Comparison of ENCODE assay signal across 8 mouse cellular contexts in the genomic region with DNA sequence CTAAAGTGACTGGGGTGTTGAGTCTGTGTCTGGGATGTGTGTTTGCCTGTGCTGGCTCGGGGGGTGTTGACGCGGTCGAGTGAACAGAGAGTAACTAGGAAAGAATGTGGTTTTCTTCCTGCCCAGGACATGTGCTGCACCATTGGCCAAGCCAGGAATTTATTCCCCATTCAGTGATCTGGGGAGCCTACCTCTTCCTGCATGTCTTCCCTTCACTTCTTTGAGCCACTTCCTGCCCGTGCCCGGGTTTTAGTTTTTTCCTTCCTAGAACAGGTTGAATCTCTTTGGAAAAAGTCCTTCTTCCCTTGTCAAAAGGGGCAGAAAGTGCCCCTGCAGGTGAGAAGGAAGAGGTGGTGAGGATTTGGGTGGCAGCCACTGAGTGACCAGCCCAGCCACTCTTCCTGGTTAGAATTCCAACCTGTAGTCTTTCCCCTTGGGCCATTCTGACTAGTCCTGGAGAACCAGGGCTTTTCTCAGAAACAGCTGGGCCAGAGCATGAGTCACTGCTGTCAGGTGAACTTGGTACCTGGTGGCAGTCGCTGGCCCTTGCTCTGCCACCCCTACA. TPM values are rescaled to one million over a fixed set of nuclear protein-coding genes. Genes with fewer than 3 reads are reported as not detected.
DNase-seq lines count a peak whose midpoint lies in the region; ATAC-seq and TF ChIP-seq lines count a peak whose summit lies in the region.

No protein-coding gene starts in this region.

- no peak for ATAC-seq in midbrain, embryonic 12.5 days (ENCODE audit: low FRiP score, low read depth)
- no peak for ATAC-seq in activated CD4-positive, CD25-positive, alpha-beta regulatory T cell, adult 4 months

- H3K36me3 ChIP-seq in liver, adult 2 months (ENCODE audit: control insufficient read depth, insufficient read depth, low read length) = peaks cover 8% of the 10 kb centered on the region
- peaks cover 24% of the 10 kb centered on the region for H3K36me3 ChIP-seq in forebrain, embryonic 10.5 days (replicated peaks)
- peaks cover 15% of the 10 kb centered on the region for H3K36me3 ChIP-seq in midbrain, embryonic 12.5 days

- peak overlapping the region; percentile 96 for H3K9ac ChIP-seq in liver, adult 2 months (ENCODE audit: low read depth, low read length)
- H3K9ac ChIP-seq in midbrain, embryonic 12.5 days (replicated peaks) = peak overlapping the region; percentile 78

- 3% methylated on average over 7 of the region's 7 CpGs for WGBS in liver, adult 2 months
- WGBS in forebrain, embryonic 10.5 days = 62% methylated on average over 7 of the region's 7 CpGs
- WGBS in midbrain, embryonic 12.5 days = 65% methylated on average over 7 of the region's 7 CpGs

- peaks cover 48% of the 10 kb centered on the region; the same call in 1 of the 2 replicates for H3K79me2 ChIP-seq in liver, adult 2 months (ENCODE audit: control insufficient read depth, insufficient read depth, low read length)

- TF ChIP-seq CTCF in liver, adult 2 months (IDR thresholded peaks at IDR 0.05; ENCODE audit: low read depth, low read length) = no peak

- peak overlapping the region; percentile 91 for H3K4me3 ChIP-seq in liver, adult 2 months (ENCODE audit: insufficient read depth, low read depth, low read length)
- peak overlapping the region; percentile 88 for H3K4me3 ChIP-seq in forebrain, embryonic 10.5 days
- H3K4me3 ChIP-seq in midbrain, embryonic 12.5 days = peak overlapping the region; percentile 72

- peak; percentile 74 for DNase-seq in liver, adult 2 months (ENCODE audit: extremely low read depth, low read depth, low spot score)
- no peak for DNase-seq in liver
- no peak for DNase-seq in forebrain, embryonic 10.5 days (ENCODE audit: extremely low spot score, low spot score)
- DNase-seq in kidney, adult 11 months = peak; percentile 63
- no peak for DNase-seq in retina, embryonic 14.5 days (ENCODE audit: low spot score)
- no peak for DNase-seq in layer of hippocampus, postnatal 25 days (ENCODE audit: extremely low spot score in 1 of 2, low spot score in 1 of 2)

- H3K9me3 ChIP-seq in forebrain, embryonic 10.5 days = no peaks in the 10 kb centered on the region
- no peaks in the 10 kb centered on the region for H3K9me3 ChIP-seq in midbrain, embryonic 12.5 days

- peak overlapping the region; percentile 77 for H3K4me2 ChIP-seq in midbrain, embryonic 12.5 days (replicated peaks)

- 0 out of 2 replicates have a peak, but pooled peaks have one; percentile 26 for TF ChIP-seq POLR2A in liver, adult 2 months (IDR thresholded peaks at IDR 0.05; ENCODE audit: extremely low read depth, insufficient read depth, low read length)

- H3K27ac ChIP-seq in liver, adult 2 months (replicated peaks; ENCODE audit: insufficient read depth, low read depth, low read length) = peak overlapping the region; percentile 95
- H3K27ac ChIP-seq in forebrain, embryonic 10.5 days = peak overlapping the region; percentile 92
- no peak overlapping the region for H3K27ac ChIP-seq in midbrain, embryonic 12.5 days (replicated peaks)

- no peaks in the 10 kb centered on the region for H3K27me3 ChIP-seq in liver, adult 2 months (ENCODE audit: control insufficient read depth, insufficient read depth, low read length)
- H3K27me3 ChIP-seq in forebrain, embryonic 10.5 days (ENCODE audit: poor library complexity, severe bottlenecking) = no peaks in the 10 kb centered on the region
- no peaks in the 10 kb centered on the region for H3K27me3 ChIP-seq in midbrain, embryonic 12.5 days

- H3K4me1 ChIP-seq in liver, adult 2 months (ENCODE audit: control insufficient read depth, insufficient read depth, low read length) = peaks cover 32% of the 10 kb centered on the region
- peaks cover 44% of the 10 kb centered on the region for H3K4me1 ChIP-seq in forebrain, embryonic 10.5 days
- peaks cover 32% of the 10 kb centered on the region for H3K4me1 ChIP-seq in midbrain, embryonic 12.5 days

RNA-seq across cellular contexts. Expression of a gene that starts 1.3 kb away (rescaled TPM):
- 10.0 and 13.6 TPM in 2 replicates for total RNA-seq in liver, adult 2 months (2014; rRNA removed)
- 19.6 and 25.0 TPM in 2 replicates for polyA plus RNA-seq in liver, adult 2 months (2012; rRNA removed)
- polyA plus RNA-seq in forebrain, embryonic 10.5 days (2016; fragmentation: Nextera tagmentation; extraction: Ambion mirVana) = 20.8 and 22.7 TPM in 2 replicates
- polyA plus RNA-seq in midbrain, embryonic 12.5 days (2016; fragmentation: Nextera tagmentation; extraction: Ambion mirVana) = 18.7 and 21.6 TPM in 2 replicates
- polyA plus RNA-seq in activated CD4-positive, CD25-positive, alpha-beta regulatory T cell, adult 4 months (2017; shearing (Covaris generic)) = 10 to 100 TPM; 27.8 to 35.2 TPM
- 10 to 100 TPM; 20.3 to 23.5 TPM for total RNA-seq in layer of hippocampus, postnatal 25 days (2021)

RNA-seq across cellular contexts. Expression of a gene that starts 12.8 kb away (rescaled TPM):
- total RNA-seq in liver, adult 2 months (2014; rRNA removed) = 36.7 and 42.6 TPM in 2 replicates
- polyA plus RNA-seq in liver, adult 2 months (2012; rRNA removed) = 68.4 and 72.3 TPM in 2 replicates
- polyA plus RNA-seq in forebrain, embryonic 10.5 days (2016; fragmentation: Nextera tagmentation; extraction: Ambion mirVana) = 52.6 and 57.2 TPM in 2 replicates
- polyA plus RNA-seq in midbrain, embryonic 12.5 days (2016; fragmentation: Nextera tagmentation; extraction: Ambion mirVana) = 52.1 and 52.7 TPM in 2 replicates
- polyA plus RNA-seq in activated CD4-positive, CD25-positive, alpha-beta regulatory T cell, adult 4 months (2017; shearing (Covaris generic)) = 100 to 1,000 TPM; 176 to 180 TPM
- 10 to 100 TPM; 37.8 to 38.0 TPM for total RNA-seq in layer of hippocampus, postnatal 25 days (2021)

RNA-seq across cellular contexts. Expression of a gene that starts 13.1 kb away (rescaled TPM):
- 271 and 321 TPM in 2 replicates for total RNA-seq in liver, adult 2 months (2014; rRNA removed)
- 455 and 489 TPM in 2 replicates for polyA plus RNA-seq in liver, adult 2 months (2012; rRNA removed)
- polyA plus RNA-seq in forebrain, embryonic 10.5 days (2016; fragmentation: Nextera tagmentation; extraction: Ambion mirVana) = 295 and 303 TPM in 2 replicates
- polyA plus RNA-seq in midbrain, embryonic 12.5 days (2016; fragmentation: Nextera tagmentation; extraction: Ambion mirVana) = 326 and 332 TPM in 2 replicates
- 100 to 1,000 TPM; 131 to 163 TPM for polyA plus RNA-seq in activated CD4-positive, CD25-positive, alpha-beta regulatory T cell, adult 4 months (2017; shearing (Covaris generic))
- total RNA-seq in layer of hippocampus, postnatal 25 days (2021) = 100 to 1,000 TPM; 432 to 468 TPM

RNA-seq across cellular contexts. Expression of a gene that starts 30.0 kb away (rescaled TPM):
- total RNA-seq in liver, adult 2 months (2014; rRNA removed) = 750 and 1,062 TPM in 2 replicates
- 596 and 770 TPM in 2 replicates for polyA plus RNA-seq in liver, adult 2 months (2012; rRNA removed)
- 879 and 899 TPM in 2 replicates for polyA plus RNA-seq in forebrain, embryonic 10.5 days (2016; fragmentation: Nextera tagmentation; extraction: Ambion mirVana)
- polyA plus RNA-seq in midbrain, embryonic 12.5 days (2016; fragmentation: Nextera tagmentation; extraction: Ambion mirVana) = 748 and 749 TPM in 2 replicates
- 1,000 to 10,000 TPM; 3,631 to 4,013 TPM for polyA plus RNA-seq in activated CD4-positive, CD25-positive, alpha-beta regulatory T cell, adult 4 months (2017; shearing (Covaris generic))
- total RNA-seq in layer of hippocampus, postnatal 25 days (2021) = 1,000 to 10,000 TPM; 1,005 to 1,128 TPM

RNA-seq across cellular contexts. Expression of a gene that starts 34.0 kb away (rescaled TPM):
- total RNA-seq in liver, adult 2 months (2014; rRNA removed) = 60.8 and 75.2 TPM in 2 replicates
- 141 and 152 TPM in 2 replicates for polyA plus RNA-seq in liver, adult 2 months (2012; rRNA removed)
- polyA plus RNA-seq in forebrain, embryonic 10.5 days (2016; fragmentation: Nextera tagmentation; extraction: Ambion mirVana) = 126 and 136 TPM in 2 replicates
- polyA plus RNA-seq in midbrain, embryonic 12.5 days (2016; fragmentation: Nextera tagmentation; extraction: Ambion mirVana) = 130 and 134 TPM in 2 replicates
- 10 to 100 TPM; 89.0 to 95.4 TPM for polyA plus RNA-seq in activated CD4-positive, CD25-positive, alpha-beta regulatory T cell, adult 4 months (2017; shearing (Covaris generic))
- total RNA-seq in layer of hippocampus, postnatal 25 days (2021) = 100 to 1,000 TPM in 1 of 2 experiments, 10 to 100 TPM in 1; 91.1 to 101 TPM

Comparison
In these comparisons a context has a peak if more than half of its experiments do, and no peak if none do; other contexts are left out.
1. DNase-seq: peak in liver, adult 2 months (single experiment) and kidney, adult 11 months (single experiment); none in liver (single experiment), forebrain, embryonic 10.5 days (single experiment), retina, embryonic 14.5 days (single experiment) and layer of hippocampus, postnatal 25 days (0 of 2).
2. Peak in every context shown above with its lines, with median percentiles within 50 percentile points of each other: H3K4me3 ChIP-seq.